Mouse (Mus musculus): Measurements from ENCODE around the gene Cyp46a1.

Gene Cyp46a1

GRCm38 (mm10) chr12:108311741-108312290 lies 22.4 kb upstream of the Cyp46a1 start:
- no peak for DNase-seq (ENCODE audit: low spot score in 2 of 2)

DNA sequence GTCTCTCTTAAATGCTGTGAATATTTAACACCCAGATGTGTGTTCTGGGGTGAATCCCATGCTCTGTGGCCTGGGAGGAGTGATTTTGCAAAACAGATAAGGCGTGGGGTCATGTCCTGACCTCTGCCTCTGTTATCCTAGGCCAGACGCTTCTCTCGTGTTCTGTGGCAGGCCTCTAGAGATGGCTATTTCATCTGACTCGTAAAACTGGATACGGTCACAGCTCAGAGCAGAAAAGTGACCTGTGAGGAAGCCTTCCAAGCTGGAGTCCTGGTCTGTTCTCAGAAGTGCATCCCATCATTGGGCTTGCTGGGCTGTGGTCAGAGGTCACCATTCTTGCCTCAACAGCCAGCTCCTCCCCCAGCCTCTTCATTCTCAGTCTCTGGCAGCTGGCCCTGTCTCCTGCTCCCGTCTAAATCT lies 21.7 kb upstream of the Cyp46a1 start:
- DNase-seq (ENCODE audit: low spot score in 2 of 2): no peak

- DNase-seq (ENCODE audit: low spot score in 2 of 2): no peak
These were observed 20.9 kb upstream of the Cyp46a1 start for GRCm38 (mm10) chr12:108313244-108313772.

DNA sequence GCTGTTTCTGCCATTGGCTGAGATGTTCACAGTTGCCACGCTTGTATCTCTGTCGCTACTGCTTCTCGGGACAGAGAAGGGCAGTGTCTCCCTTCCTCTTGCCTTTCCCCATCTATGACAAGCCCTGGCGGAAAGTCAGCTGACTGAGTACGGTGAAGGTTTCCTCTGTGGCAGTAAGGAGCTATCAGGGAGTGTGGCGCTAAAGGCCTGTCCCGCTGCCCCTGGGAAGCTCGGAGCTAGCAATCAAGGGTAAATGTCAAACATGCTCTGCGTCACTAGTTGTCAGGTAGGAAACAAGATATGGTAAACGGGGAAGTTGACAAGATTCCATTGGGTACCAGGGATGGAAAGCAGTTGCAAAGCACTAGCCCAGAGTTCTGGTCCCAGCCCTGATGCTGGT lies 18.4 kb upstream of the Cyp46a1 start:
- no peak for DNase-seq (ENCODE audit: low spot score in 2 of 2)

- no peak for DNase-seq (ENCODE audit: low spot score in 2 of 2)
These were observed 17.5 kb upstream of the Cyp46a1 start for GRCm38 (mm10) chr12:108316655-108317054.

GRCm38 (mm10) chr12:108317201-108317738 lies 16.9 kb upstream of the Cyp46a1 start:
- DNase-seq (ENCODE audit: low spot score in 2 of 2): no peak

GRCm38 (mm10) chr12:108317826-108318430 lies 16.3 kb upstream of the Cyp46a1 start:
- DNase-seq (ENCODE audit: low spot score in 2 of 2): no peak

DNA sequence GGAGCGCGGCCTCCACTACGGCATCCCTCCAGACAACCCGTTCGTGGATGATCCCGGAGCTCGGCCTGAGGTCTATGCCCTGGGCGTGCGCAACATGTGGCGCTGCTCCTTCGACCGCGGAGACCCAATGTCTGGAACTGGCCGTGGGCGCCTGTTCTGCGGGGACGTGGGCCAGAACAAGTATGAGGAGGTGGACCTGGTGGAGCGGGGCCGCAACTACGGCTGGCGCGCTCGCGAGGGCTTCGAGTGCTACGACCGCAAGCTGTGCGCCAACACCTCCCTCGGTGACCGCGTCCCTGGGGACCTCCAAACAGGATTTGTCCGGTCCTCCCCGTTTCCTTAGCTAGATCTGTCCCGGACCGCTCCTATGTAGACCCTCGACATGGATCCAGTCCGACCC lies 15.7 kb upstream of the Cyp46a1 start:
- no peak for DNase-seq (ENCODE audit: low spot score in 2 of 2)

GRCm38 (mm10) chr12:108320096-108320495 lies 14.1 kb upstream of the Cyp46a1 start:
- no peak for DNase-seq (ENCODE audit: low spot score in 2 of 2)

GRCm38 (mm10) chr12:108326401-108326800 lies 7.8 kb upstream of the Cyp46a1 start:
- DNase-seq (ENCODE audit: low spot score in 2 of 2): no peak

DNA sequence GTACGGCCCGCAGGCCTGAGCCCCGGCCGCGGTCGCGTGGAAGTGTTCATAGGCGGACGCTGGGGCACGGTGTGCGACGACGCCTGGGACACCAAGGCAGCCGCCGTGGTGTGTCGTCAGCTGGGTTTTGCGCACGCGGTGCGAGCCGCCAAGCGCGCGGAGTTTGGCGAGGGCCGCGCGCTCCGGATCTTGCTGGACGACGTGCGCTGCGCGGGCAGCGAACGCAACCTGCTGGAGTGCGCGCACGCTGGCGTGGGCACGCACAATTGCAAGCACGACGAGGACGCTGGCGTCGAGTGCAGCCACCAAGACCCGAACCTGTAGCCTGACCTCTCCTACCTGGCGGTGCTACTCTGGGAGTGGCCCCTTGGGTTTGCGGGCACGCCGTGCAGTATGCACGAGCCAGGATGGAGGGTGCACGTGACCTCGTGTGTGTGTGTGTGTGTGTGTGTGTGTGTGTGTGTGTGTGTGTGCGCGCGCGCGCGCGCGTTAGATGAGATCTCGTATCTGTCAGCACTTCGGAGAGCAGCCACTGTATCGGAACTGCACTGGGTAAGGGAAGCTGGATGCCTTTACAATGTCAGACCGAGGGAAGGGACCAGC lies 6.2 kb upstream of the Cyp46a1 start:
- peak in 1 of 2 experiments; percentile 83 for DNase-seq (ENCODE audit: low spot score in 2 of 2)

GRCm38 (mm10) chr12:108333056-108333455 lies 1.1 kb upstream of the Cyp46a1 start:
- peak in 1 of 2 experiments; percentile 85 for DNase-seq (ENCODE audit: low spot score in 2 of 2)

- DNase-seq (ENCODE audit: low spot score in 2 of 2): no peak
These were observed 699 bp upstream of the Cyp46a1 start for GRCm38 (mm10) chr12:108333481-108333882.

DNA sequence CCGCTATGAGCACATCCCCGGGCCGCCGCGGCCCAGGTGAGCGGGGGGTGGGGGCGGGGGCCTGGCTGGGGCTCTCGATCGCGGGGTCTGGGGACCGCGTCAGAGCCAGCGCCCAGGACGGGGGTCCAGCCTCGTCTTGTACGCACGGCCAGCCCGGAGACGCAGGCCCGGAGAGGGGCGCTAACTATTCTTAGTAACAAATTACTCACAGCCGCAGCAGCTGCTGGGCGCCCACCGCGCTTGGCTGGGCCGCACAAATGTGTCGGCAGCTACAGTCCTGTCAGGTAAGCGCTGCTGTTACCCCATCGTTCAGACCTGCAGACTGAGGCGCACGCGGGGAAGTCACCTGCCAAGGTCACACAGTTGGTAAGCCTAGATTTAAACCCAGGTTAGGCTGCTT lies 348 bp downstream of the Cyp46a1 start:
- peak in 1 of 2 experiments; percentile 41 for DNase-seq (ENCODE audit: low spot score in 2 of 2)

DNA sequence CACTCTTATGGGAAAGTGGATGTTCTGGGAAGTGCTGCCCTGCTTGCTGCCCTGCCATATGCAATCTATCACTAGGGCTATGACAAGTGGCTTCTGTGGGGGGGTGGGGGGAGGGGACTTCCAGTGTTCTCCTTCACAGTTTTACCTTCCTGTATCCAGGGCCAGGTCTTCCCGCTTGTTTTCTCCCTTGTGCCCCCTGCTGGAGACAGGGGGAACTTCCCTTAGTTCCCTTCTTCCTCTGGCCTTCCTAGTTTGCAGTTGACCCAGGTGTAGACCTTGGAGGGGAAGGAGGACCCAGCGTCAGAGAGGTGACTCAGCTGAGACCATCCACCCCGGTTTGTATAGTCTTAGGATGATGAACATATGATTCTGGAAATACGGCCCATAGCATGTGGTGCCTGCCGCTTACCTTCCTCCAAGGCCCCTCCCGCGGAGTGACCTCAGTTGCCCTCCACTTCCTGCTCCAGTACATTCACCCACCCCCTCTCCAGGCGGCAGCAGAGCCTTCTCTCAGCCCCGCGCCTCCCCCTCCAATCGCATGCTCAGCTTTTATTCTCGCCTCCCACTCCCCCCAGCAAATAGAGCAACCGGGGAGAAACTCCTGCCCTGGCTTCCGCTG lies 4.5 kb downstream of the Cyp46a1 start:
- DNase-seq (ENCODE audit: low spot score in 2 of 2): peak in 1 of 2 experiments; percentile 36

- DNase-seq (ENCODE audit: low spot score in 2 of 2): no peak
These were observed 14.0 kb downstream of the Cyp46a1 start for GRCm38 (mm10) chr12:108348151-108348550.

DNA sequence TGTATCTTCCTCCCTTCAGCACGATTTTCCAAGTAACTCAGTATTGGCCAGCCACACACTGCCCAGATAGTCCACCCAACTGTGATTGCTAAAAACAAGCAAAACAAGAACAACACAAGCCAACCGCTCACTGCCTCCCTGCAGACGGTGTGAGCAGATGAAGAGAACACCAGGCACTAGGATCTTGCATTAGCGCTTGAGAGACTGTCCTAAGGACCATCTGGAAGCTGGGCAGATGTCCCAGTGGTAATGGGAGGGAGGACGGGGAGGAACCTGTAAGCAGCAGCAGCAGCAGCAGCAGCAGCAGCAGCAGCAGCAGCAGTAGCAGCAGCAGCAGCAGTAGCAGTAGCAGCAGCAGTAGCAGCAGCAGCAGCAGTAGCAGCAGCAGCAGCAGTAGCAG lies 14.8 kb downstream of the Cyp46a1 start:
- DNase-seq (ENCODE audit: low spot score in 2 of 2): no peak

DNA sequence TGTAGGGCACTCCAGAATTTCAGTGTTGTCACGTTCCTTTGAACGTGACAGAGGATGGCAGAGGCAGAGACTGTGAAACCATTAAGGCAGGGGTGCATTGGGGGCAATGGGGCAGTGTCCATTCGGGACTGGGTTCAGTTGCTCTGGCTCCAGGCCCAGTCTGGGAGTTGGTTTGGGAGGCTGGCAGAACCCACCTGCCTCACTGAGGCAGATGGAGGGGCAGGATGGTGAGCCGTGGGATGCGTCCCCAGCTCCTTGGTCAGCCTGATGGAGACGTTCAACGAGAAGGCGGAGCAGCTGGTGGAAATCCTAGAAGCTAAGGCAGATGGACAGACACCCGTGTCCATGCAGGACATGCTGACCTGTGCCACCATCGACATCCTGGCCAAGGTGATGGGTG lies 16.8 kb downstream of the Cyp46a1 start:
- no peak for DNase-seq (ENCODE audit: low spot score in 2 of 2)

GRCm38 (mm10) chr12:108352371-108353136 lies 18.4 kb downstream of the Cyp46a1 start:
- DNase-seq (ENCODE audit: low spot score in 2 of 2): no peak

GRCm38 (mm10) chr12:108354284-108354683 lies 20.1 kb downstream of the Cyp46a1 start:
- DNase-seq (ENCODE audit: low spot score in 2 of 2): no peak

DNA sequence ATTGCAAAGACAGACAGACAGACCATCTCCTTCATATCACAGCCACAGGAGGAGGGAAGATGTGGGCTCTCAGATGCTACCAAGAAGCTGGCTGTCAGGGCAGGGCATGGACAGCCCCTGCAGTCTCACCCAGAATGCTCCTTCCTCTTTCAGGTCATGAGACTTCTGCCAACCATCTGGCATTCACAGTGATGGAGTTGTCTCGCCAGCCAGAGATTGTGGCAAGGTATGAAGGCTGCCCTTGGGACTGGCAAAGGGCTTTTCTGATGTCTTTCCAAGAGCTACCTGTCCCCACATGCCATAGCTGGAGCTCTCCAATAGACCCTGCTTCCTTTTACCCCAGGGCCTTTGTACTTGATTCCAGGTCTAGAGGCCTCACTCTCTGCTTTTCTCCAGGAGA lies 21.1 kb downstream of the Cyp46a1 start:
- DNase-seq (ENCODE audit: low spot score in 2 of 2): no peak

- no peak for DNase-seq (ENCODE audit: low spot score in 2 of 2)
These were observed 21.8 kb downstream of the Cyp46a1 start for GRCm38 (mm10) chr12:108355986-108356385.

All from left cerebral cortex, adult 9 months (tissue).